Mouse (Mus musculus) adrenal gland, postnatal 10 days (tissue): Measurements from ENCODE around the gene Pafah1b2. TPM values are rescaled to one million over a fixed set of nuclear protein-coding genes. Genes with fewer than 3 reads are reported as not detected.

Experiments used
- DNase-seq: peaks from one replicate; pipeline ENCODE4 v3.0.0; 2021; ENCODE audit warnings: mixed read lengths
- total RNA-seq, 2 experiments: library from RNA; stranded (reverse); gene quantifications; 2 replicates each; pipeline ENCODE4 v1.2.3; 2021

The Pafah1b2 gene
- total RNA-seq, 2 experiments from 2014 or later: 118 to 119 TPM

DNA sequence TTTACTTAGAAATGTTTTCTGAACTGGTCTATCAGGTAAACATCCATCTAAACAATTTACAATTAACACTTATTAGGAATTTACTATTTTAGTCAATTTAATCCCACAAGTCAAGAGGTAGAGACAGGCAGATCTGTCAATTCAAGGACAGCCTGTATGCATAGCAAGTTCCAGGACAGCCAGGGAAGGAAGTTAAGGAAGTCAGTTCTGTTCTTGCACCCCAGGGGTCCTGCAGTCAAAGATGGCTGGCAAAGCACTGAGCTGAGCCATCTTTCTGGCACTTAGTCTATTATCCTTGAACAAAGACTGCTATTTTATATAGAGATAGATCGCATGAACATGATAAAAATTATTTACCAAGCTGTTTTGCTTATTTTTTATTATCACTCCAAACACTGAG, 31.9 kb downstream of the Pafah1b2 start:
- DNase-seq: no peak

DNA sequence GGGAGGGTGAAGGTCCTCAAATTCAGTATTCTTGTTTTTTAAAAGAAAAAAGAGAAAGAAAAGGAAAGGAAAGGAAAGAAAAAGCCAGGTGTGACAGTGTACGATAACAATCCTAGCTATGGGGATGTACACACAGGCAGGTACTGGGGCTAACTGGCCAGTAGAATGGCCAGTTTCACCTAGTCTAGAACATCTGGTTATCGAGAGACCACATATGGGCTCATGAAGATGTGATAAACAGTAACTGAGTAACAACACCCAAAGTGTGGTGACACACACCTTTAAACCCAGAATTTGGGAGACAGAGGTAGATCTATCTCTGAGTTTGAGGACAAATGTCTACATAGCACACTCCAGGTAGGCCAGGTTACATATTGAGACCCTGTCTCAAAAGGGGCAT, 32.7 kb downstream of the Pafah1b2 start:
- DNase-seq: no peak

DNA sequence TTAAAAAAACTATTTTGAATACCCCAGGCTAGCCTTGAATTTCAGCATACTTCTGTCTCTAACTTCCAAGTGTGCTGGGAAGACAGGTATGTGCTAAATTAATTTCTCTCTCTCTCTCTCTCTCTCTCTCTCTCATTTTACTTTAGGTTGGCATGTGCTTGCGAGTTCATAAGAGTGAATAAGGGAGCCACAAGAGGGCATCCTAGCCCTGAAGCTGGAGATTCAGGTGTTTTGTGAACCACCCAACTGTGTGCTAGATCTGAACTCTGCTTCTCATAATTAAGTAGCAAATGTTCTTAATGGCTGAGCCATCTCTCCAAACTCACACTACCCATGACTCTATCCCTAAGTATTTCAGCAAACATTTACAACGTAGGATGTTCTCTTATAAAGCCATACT, 35.6 kb downstream of the Pafah1b2 start:
- no peak for DNase-seq

DNA sequence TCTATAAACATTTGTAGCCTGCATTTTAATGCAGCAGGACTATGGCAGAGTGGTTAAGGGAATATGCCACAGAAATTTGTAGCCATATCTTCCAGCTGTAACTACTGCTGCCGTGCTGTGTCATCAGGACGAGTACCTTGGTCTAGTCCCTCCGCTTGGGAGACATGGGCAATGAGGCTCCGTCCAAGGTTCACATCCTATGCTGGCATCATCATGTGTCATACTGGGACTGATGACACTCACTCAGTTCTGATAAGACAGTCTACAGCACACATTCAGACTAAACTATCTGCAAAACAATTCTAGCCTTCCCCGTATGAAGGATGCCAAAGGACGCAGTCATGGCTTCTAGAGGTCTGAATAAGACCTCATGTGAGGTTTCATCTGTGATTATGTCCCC, 48.9 kb downstream of the Pafah1b2 start:
- no peak for DNase-seq

DNA sequence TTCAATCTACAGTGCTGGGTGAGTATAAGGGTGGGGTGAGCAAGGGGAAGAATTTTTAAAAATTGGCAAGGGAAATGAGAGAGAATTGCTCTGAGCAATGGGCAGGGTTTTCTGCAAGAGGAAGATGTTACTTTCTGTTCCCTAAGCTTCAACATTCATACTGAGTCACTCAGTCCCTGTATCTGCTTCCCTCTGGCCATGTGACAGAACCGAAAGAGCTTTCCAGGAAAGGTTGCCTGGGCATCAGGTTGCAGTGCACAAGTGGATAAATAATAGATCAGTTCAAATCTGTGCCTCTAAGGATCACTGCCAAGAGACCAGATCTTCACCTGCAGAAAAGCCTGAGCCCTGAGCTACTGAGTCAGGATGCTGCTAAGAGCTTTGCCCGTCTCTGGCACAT, 50.6 kb downstream of the Pafah1b2 start:
- DNase-seq: no peak

DNA sequence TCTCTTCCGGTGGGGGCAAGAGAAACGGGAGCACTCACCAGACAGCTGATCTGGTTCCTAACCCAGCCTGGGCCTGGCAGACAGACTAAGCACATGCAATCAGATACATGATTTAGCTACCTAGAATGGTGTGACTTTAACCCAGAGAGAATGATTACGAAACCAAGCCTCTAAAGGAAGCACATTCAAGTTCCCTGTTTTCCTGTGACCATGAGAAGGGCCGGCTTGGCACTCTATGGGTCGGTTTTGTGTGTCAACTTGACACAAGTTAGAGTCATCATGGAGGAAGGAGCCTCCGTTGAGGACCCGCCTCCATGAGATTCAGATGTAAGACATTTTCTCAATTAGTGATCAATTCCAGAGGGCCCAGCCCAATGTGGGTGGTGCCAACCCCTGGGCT, 52.8 kb downstream of the Pafah1b2 start:
- DNase-seq: no peak

DNA sequence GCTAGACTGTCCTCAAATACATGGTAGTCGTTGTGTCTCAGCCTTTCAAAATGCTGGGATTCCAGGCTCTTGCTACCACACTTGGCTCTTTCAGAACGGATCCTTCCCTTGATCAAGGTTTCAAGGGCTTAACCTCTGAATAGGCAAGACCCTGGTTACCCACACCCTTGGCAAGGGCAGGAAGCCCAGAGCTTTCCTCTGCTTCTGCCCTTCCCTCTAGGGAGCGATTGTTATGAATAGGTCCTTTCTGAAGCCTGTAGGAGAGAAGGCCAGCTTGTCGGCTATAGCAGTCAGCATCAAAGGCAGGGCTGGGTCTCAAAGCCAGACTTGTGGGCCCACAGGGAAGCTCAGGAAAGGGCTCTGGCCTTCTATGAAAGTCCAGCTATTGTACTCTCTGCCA, 53.6 kb downstream of the Pafah1b2 start:
- peak; percentile 34 for DNase-seq

DNA sequence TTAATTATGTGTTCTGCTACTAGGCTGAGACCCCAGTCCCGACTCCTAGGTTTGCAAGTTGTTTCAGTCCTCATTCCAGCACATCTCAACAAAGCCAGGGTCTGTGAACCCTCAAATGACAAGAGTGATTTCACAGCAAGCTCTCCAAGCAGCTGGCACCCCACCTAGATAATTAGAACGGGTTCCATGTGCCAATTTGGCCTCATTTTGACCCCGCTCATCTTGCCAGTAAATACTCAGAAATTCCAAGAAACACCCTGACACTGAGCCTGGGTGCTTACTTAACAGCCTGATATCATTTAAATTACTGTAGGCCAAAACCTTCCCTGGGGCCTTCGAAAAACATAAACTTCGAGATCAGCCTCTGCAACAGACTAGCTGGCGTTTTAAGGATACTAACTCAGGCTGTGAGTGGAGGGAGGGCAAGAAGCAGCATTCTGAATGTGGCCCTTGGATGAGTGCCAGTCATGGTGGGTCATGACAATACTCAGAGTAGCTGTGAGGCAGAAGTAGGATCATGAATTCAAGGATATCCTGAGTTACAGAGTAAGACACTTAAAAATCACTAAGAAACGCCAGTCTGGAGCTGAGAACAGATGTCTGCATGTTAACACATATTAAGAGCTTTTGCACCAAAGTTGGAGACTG, 54.3 kb downstream of the Pafah1b2 start:
- peak; percentile 66 for DNase-seq

DNA sequence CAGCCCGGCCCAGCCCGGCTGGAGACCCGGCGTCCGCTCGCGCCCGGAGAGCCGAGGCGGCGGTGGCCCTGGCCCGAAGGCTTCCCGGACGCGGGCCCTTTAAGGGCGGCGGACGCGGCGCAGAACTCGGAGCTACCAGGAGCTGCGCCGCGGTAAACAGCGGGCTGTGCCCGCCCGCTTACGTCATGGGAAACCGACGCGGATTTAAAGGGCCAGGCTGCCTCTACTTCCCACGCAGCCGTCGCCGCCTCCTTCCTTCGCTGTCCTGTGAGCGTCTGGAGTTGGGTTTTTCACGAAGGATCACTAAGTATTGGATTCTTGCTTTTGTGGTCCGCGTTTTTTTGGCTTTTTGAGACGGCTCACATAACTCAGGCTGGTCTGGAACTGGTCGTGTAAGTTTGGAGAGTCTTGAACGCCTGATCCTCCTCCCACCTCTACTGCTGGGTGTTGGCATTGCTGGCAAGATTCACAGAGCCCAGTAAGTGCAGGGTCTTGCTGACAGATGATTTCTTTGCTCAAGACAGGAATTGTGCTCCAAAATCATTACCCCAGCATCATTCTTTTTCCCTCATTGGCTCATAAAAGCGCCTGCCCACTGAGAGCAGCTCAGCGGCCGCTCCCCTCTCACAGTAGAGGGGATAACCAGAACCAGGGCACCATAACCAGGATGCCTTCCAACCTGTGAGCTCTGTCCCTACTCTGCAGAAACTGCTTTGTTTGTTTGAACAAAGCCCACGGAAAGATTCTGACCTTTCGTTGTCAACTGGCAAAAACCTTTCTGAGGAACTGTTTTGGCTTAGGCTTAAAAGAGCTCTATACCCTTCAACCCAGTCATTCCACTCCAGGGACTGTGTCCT, 57.2 kb downstream of the Pafah1b2 start, which contains the start of gene Sidt2:
Sidt2 (minus strand) TSS at position 152 of the 857 bp plus-strand sequence.
- peak; percentile 93 for DNase-seq

DNA sequence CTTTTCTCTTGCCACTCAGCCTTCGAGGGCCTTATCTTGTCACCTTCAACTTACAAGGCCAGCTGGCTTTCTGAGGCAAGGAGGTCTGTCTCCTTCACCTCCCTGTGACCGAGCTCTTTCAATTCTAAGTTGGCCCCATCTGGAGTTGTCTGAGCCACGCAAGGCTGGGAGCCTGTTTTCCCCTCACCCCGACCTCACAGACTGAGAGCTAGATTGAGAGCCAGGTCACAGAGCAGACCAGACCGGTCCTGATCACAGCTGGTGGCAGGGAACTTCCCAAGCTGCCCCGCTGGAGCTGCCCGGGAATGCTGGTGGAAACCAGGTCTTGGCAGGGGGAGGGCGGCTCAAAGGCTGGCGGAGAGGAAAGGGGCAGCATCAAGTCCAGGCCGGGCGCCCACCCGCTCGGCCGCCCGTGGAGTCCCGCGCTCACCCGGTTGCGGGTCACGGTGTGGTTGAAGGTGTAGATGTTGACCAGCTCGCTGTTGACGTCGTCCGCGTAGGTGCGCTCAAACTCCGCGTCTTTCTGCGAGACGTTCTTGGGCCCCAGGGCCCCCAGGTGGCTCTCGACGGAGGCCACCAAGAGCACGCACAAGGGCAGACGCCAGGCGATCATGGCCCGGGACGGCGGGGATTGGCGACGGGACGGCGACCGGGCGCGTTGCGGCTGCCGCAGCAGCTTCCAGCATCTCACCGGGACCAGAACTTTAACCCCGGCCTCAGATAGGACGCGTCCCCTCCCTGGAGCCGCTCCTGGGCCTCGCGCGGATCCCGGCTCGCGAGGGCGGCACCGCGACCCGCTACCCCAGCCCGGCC, 58.0 kb downstream of the Pafah1b2 start:
- peak; percentile 68 for DNase-seq

DNA sequence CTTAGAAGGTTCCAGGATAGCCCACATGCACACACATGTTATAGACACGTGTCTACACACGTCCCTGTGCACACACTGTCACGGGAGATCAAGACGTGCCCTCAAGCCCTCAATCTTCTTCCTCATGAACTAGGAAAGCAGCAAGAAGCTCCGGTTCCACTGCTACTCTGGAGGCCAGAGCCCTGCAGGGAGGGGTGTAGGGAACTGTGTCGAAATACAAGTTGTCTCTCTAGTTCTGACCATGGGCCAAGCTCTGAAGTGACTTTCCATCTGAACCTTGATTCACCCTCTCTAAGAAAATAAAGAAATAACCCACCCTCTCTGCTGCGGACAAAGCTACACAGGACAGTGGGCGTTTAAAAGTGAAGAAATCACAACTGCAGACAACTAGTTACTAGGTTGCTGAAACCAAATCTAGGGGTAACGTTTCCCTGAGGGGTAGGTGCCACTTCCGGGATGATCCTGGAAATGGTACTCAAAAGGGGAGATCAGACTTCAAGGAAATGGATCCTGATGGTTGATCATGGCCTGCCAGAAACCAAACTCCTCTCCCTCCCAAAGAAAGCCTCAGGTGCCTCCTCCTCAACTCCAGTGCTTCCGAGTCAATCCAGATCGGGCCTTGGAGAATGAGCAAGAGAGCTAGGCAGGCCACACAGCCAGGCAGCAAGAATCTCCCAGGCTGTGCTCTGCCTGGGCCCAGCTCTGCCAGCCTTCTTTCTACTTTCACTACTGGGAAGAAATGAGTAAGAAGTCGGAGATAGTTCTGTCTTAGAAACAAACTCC, 58.8 kb downstream of the Pafah1b2 start:
- peak; percentile 62 for DNase-seq

DNA sequence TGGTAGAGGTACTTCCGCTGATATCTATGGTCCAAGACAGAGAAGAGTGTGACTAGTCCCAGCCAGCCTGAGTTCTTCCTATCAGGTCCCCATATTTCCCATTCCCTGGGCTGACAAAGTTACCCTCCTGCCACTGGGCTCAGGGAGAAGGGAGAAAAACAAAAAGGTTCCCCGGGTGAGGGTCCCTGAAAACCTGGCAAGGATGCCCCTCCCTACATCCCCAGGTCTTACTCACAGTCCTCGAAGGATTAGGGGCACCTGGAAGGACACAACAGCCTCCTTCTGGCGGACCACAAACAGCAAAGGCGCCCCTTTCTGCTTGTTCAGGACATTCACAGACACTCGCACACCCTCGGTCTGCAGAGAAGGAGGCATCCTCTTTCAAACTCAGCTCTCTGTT, 59.6 kb downstream of the Pafah1b2 start:
- DNase-seq: no peak

DNA sequence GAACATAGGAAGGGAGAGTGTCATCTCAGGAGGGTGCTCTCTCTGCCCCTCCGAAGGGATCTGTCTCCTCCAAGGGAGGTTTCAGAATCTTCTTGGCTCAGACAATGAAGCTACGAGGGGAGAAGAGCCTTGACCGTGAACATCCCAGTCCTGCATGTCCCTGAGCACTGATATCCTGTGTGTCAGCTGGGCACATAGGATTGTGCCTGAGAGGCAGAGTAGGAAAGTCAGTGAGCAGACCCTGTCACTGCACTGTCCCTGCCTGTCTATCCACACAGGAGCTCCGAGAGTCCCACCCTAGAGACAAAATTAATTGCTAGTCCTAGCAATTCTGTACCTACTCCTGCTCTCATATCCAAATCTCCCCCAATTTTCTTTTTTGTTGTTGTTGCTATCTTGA, 60.4 kb downstream of the Pafah1b2 start:
- no peak for DNase-seq

DNA sequence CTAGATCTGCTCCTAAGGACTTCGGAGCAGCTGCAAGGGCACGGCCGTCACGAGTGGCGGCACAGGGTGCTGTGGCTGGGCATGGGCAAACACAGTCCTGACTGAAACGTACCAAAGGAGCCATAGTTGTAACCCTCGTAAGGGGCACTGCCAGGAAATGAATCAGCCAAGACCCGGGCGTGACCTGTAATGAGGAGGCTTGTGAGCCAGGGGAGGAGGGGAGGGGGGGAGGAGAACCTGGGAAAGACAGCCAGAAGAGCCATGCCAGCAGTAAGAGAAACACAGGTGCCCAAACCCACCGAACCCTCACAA, 65.7 kb downstream of the Pafah1b2 start:
- no peak for DNase-seq

DNA sequence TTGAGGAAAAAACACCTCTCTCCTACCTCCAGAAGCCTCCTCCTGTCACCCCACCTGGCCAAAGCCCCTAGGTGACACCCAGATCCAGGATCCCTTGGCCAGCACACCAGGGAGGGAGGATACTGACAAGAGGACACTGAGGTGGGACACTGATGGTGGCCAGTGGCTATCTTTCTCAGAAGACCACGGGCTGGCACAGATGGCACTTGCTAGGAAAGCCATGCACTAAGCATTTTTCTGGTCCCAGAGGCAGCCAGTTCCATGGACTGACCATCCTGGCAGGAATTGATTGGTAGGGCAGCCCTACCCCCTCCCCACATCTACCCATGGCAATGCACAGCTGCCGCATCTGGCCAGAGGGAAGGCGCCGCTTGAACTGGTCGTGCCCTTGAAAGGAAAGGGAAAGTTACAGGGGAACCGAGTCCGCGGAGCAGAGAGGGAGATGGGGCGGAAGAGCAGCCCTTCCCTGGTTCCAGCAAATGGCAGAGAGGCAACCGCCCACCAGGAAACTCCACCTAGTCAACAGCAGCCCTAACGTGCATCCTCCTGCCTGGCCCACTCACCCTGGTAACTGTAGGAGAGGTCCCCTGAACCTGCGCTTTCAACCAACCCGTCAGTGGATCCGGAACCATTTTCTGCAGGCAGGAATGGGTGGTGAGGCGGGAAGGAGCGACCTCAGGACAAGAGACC, 66.2 kb downstream of the Pafah1b2 start:
- no peak for DNase-seq

DNA sequence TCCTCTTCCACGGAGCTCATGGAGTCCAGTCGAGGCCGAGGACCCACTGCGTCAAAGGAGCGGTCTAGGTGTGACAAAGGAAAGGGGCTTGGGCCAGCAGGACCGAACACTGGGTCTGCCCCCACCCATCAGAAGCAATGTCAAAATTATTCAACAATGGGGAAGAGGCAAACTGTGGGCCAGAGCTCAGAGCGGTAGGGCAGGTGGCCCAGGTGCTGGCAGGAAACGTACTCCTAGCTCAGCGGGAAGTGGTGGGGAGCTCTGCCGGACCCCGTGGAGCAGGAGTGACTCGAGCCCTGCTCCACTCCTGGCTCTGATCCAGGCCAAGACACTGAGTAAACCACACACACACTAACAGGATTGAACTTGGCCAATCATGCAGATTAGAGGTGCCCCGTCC, 66.8 kb downstream of the Pafah1b2 start:
- DNase-seq: no peak

DNA sequence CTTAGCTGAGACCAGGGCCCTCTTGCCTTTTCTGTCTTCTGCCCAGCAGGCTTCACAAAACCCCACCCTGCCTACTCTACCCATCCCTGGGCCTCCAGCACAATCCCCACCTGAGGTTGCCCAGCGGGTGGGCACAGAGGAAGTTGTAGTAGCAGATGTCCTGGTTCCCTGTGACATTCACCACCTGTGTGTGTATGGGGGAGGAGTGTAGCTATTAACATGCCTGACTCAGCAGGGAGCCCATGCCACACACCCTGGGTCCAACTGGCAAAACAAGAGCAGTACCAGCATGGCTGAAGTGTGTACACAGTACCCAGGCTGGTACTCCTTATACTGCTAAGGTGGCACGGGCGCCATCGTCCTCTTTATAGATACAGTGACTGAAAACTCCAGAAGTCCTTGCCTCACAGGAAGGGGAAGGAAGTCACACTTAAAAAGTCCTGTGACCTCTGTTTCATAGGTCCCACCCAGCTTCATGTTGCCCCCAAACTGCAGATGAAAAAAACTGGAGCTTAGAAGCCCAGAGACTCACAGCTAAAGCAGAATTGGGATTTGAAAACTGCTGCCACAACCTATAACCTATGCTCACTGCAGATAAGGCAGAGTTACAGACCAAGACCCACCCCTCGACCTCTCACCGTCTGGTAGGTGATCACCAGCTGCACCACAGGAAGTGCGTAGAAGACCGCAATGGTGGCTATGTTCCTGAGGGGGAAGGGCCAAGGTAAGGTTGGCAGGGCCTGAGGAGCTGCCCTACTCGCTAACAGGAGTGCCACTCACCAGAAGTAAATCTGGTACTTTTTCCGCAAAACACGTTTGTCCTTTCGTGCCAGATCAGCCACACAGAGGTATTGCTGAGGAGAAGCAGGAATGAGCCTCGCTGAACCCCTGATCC, 67.7 kb downstream of the Pafah1b2 start:
- DNase-seq: no peak

DNA sequence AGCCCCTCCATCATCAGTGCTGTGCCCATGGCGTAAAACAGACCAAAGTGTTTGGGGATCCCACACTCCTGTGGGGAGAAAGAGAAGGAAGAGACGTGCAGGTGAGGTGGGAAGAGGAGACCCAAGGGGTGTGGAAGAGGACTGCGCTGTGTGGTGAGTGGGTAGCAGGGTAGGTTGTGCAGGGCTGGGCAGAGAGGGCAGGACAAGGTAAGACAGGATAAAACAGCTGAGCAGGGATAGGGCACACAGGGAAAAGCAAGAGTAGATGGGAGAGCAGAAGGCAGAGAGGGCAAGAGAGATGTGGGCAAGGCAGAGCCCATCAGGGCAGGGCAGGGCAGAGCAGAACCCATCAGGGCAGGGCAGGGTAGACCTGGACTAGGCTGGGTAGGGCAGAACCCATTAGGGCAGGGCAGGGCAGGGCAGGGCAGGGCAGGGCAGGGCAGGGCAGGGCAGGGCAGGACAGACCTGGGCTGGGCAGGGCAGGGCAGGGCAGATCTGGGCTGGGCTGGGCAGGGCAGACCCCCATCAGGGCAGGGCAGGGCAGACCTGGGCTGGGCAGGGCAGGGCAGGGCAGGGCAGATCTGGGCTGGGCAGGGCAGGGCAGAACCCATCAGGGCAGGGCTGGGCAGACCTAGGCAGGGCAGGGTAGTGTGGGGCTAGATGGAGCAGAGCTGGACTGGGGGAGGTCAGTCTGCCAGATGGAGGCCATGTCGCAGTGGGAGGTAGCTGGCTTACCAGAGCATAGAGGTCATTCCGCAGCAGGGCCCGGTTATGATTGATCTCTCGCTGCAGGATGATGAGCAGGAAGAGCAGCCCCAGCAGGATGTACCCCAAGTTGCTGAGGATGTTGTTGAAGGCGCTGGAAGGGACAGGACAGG, 68.6 kb downstream of the Pafah1b2 start:
- no peak for DNase-seq

DNA sequence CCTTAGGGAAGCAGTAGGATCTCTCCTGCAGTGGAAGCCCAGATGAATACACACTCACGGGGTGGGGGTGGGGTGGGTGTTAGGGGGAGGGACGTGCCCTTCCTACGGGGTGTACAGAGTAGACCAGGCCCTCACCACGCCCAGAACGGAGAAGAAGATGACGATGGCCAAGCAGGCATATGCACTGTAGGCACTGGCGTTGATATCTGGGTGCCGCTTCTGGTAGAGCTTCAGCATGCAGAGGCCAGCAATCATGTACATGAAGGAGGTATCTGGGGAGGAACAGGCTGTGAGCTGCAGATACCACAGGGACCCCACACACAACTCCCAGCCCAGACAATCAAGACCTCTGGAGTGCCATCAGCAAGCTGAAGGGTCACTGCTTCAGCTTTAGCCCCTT, 69.6 kb downstream of the Pafah1b2 start:
- no peak for DNase-seq

DNA sequence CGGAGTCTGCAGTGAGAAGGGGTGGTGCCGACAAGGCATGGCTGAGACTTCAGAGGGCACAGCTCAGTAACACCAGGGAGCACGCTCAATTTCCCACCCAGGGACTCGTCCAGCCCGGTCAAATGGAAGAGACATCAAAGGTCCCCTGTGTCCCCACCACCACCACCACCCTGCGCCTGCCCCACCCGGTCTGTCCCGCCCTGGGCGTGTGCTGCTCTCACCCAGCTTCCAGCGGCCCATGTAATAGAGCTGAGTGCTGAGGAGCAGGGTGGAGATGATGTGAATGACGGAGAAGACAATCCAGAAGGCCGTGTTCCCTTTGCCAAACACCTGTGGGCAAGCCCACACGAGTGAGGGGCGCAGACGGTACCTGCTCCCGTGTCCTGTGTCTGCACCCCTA, 70.0 kb downstream of the Pafah1b2 start:
- no peak for DNase-seq
